Mouse (Mus musculus) bone marrow macrophage, adult 2 months (primary cell): Measurements from ENCODE around the gene Parp14. TPM values are rescaled to one million over a fixed set of nuclear protein-coding genes. Genes with fewer than 3 reads are reported as not detected.

ENCODE experiments used
- H3K27ac ChIP-seq: 2 replicates; pipeline ENCODE4 v1.5.1; 2012; ENCODE audit warnings: low read depth, low read length; ENCODE audit not compliant: insufficient read depth
- H3K4me1 ChIP-seq: 2 replicates; pipeline ENCODE4 v1.6.1; 2012; ENCODE audit warnings: low read length; ENCODE audit not compliant: control insufficient read depth, insufficient read depth
- H3K4me3 ChIP-seq: 2 replicates; pipeline ENCODE4 v1.5.1; 2012; ENCODE audit warnings: mild to moderate bottlenecking, low read length, moderate library complexity; ENCODE audit not compliant: insufficient read depth
- CTCF ChIP-seq: IDR thresholded peaks from 2 replicates; pipeline ENCODE4 v1.5.1; 2012; ENCODE audit warnings: low read depth, mild to moderate bottlenecking, low read length, moderate library complexity
- POLR2A ChIP-seq: IDR thresholded peaks from 2 replicates; pipeline ENCODE4 v1.6.1; 2012; ENCODE audit warnings: mild to moderate bottlenecking, low read depth, low read length, borderline replicate concordance
- polyA plus RNA-seq: library from polyadenylated mRNA; stranded (reverse); fragments of >200 nt; gene quantifications from 2 replicates; pipeline ENCODE4 v1.2.4, GENCODE M21; 2012; ENCODE audit not compliant: missing spikeins, insufficient read depth, insufficient read length

The Parp14 gene
- 134 and 148 TPM in 2 replicates for polyA plus RNA-seq

- H3K27ac ChIP-seq: peak within 1 kb of the TSS; percentile 61
- TF ChIP-seq CTCF (no peak), POLR2A (no peak)
- peak within 1 kb of the TSS; percentile 71 for H3K4me3 ChIP-seq
Measured at GRCm38 (mm10) chr16:35871048-35871851, at the start of gene Parp14. TSS of gene Parp14 (minus strand) at chr16:35871544.

GRCm38 (mm10) chr16:35918721-35919543 is 47.6 kb upstream of the Parp14 start:
- peak overlapping the region; percentile 15; the same call in 1 of the 2 replicates for H3K27ac ChIP-seq
- H3K4me3 ChIP-seq: peak overlapping the region; percentile 32; the same call in 1 of the 2 replicates
- no peak for TF ChIP-seq POLR2A
- TF ChIP-seq CTCF: no peak
- peaks cover 19% of the 10 kb centered on the region for H3K4me1 ChIP-seq

More at GRCm38 (mm10) chr16:35871048-35871851, at the start of gene Parp14:
- H3K4me1 ChIP-seq: peaks cover 17% of the 10 kb centered on the region

- TF ChIP-seq POLR2A: no peak
- no peak for TF ChIP-seq CTCF
- no peak overlapping the region for H3K27ac ChIP-seq
- H3K4me3 ChIP-seq: no peak overlapping the region
- H3K4me1 ChIP-seq: peaks cover 11% of the 10 kb centered on the region
Measured at GRCm38 (mm10) chr16:35914301-35914700, 43.0 kb upstream of the Parp14 start.

GRCm38 (mm10) chr16:35913526-35913925 is 42.2 kb upstream of the Parp14 start:
- peaks cover 4% of the 10 kb centered on the region for H3K4me1 ChIP-seq
- no peak overlapping the region for H3K27ac ChIP-seq

GRCm38 (mm10) chr16:35911449-35911848 is 40.1 kb upstream of the Parp14 start:
- Histone ChIP-seq H3K4me1 (peaks cover 11% of the 10 kb centered on the region), H3K4me3 (no peak overlapping the region), H3K27ac (no peak overlapping the region)
- TF ChIP-seq POLR2A (no peak), CTCF (no peak)

More at GRCm38 (mm10) chr16:35913526-35913925, 42.2 kb upstream of the Parp14 start:
- TF ChIP-seq POLR2A: no peak
- TF ChIP-seq CTCF: no peak
- H3K4me3 ChIP-seq: no peak overlapping the region

GRCm38 (mm10) chr16:35907432-35908201 is 36.3 kb upstream of the Parp14 start:
- H3K4me3 ChIP-seq: no peak overlapping the region
- TF ChIP-seq POLR2A (no peak), CTCF (no peak)
- H3K4me1 ChIP-seq: peaks cover 32% of the 10 kb centered on the region
- H3K27ac ChIP-seq: peak overlapping the region; percentile 30

- no peak overlapping the region for H3K27ac ChIP-seq
- H3K4me3 ChIP-seq: no peak overlapping the region
- peaks cover 39% of the 10 kb centered on the region for H3K4me1 ChIP-seq
- TF ChIP-seq CTCF: no peak
- TF ChIP-seq POLR2A: no peak
Measured at GRCm38 (mm10) chr16:35906887-35907286, 35.5 kb upstream of the Parp14 start.

- H3K4me1 ChIP-seq: peaks cover 46% of the 10 kb centered on the region
- no peak overlapping the region for H3K4me3 ChIP-seq
- TF ChIP-seq CTCF (no peak), POLR2A (no peak)
- H3K27ac ChIP-seq: no peak overlapping the region
Measured at GRCm38 (mm10) chr16:35905819-35906485, 34.6 kb upstream of the Parp14 start.

GRCm38 (mm10) chr16:35905355-35905754 is 34.0 kb upstream of the Parp14 start:
- Histone ChIP-seq H3K4me1 (peaks cover 46% of the 10 kb centered on the region), H3K27ac (no peak overlapping the region), H3K4me3 (no peak overlapping the region)
- TF ChIP-seq CTCF (no peak), POLR2A (no peak)
